Mouse (Mus musculus): ENCODE data around the gene C5ar1.

DNA sequence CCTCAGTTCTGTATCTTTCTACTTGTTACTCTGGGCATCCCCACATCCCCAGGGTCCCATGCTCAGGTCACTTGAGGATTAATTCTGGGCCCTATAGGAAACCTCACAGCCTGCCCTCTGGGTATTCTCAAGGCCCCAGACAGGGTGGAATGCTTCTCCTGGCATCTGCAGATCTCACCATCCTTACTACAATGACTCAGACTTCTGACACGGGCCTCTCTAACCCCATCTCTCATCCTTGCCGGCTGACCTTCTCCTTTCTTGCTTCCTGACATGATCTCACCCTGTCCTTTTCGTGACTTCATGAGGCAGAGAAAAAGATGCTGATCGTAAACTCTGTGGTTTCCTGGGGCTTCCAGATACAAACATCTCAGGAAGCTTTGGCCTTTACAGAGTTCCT, 5.1 kb downstream of the C5ar1 start:
- TF ChIP-seq POLR2A (IDR thresholded peaks at IDR 0.05; ENCODE audit: low read depth, low read length) (no peak), CTCF (IDR thresholded peaks at IDR 0.05; ENCODE audit: borderline replicate concordance, insufficient read depth, low read length) (no peak)

Measured in embryonic fibroblast, embryonic 13.5 days (primary cell).